Mouse (Mus musculus): Measurements from ENCODE around the gene Otulin. TPM values are rescaled to one million over a fixed set of nuclear protein-coding genes. Genes with fewer than 3 reads are reported as not detected.

The Otulin gene
- polyA plus RNA-seq, 1 experiment from 2014 or later: 41.8 TPM

DNA sequence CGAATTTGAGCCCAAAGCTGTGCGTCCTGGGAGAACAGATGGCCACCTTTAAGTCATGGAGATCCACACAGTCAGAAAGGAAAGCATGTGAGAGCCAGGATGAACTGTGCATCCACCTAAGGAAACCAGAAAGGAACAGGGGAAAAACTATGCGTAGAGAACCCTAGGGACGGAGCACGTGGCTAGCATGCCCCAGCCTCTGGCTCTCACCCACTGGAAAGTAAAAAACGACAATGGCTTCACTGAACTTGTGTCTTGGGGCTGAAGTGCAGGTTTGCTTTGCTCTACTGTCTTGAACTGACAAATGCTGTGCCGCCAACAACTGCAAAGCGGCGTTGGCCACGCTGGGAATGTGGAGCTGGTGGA is 4.6 kb downstream of the Otulin start:
- TF ChIP-seq CTCF (IDR thresholded peaks at IDR 0.05; ENCODE audit: low read depth): no peak
- H3K36me3 ChIP-seq (ENCODE audit: insufficient read depth): peaks cover 39% of the 10 kb centered on the region
- H3K9me3 ChIP-seq (ENCODE audit: low read depth, low read length): no peaks in the 10 kb centered on the region
- peaks cover 10% of the 10 kb centered on the region for H3K4me1 ChIP-seq (ENCODE audit: insufficient read depth)
- 83% methylated on average over 10 of the region's 10 CpGs for WGBS
- no peak overlapping the region for H3K4me3 ChIP-seq (ENCODE audit: low read depth, low read length)
- ATAC-seq (ENCODE audit: insufficient read depth) (no peak), DNase-seq (no peak)
- no peaks in the 10 kb centered on the region for H3K27me3 ChIP-seq (ENCODE audit: insufficient read depth, low read length)
- H3K9ac ChIP-seq: no peak overlapping the region
- H3K4me2 ChIP-seq: no peak overlapping the region
- no peak overlapping the region for H3K27ac ChIP-seq (ENCODE audit: low read depth)

DNA sequence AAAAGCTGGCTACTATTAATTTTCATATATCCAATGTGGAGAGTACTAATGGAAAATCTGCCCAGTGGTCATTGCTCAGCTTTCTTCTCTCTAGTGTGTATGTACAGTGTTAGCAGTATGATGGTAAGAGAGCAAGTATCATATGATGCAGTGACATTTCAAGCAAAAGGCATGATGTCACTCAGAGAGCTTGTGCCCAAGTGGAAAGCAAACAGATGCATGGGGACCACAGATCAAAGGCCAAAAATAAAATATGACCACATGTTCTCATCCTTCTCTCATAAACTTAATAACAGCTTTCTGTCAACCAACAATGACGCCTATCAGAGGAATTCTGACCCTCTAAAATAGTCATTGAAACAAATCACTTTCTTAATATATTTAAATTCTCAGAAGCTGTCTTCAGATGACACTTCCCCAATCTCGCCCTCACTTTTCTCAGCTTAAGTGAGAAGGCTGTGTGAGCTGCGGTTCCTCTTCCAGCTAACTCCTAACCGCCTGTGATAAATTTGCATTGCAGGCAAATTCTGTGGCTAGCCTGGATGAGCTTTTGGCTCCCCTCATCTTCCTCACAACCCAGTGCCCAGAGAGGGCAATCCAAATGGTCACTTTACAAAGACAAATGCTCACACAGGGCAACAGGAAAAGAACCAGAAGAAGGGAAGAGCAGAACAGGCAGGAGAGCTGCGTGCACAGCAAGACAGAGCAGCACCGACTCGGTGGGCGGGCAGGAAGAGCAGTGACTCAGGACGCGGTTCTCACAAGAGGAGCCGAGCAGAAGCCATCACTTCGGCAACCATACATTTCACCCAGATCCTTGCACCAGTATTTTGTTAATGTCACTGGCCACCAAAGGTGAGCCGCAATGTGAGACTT is 5.2 kb downstream of the Otulin start:
- no peak overlapping the region for H3K27ac ChIP-seq (ENCODE audit: low read depth)
- no peaks in the 10 kb centered on the region for H3K9me3 ChIP-seq (ENCODE audit: low read depth, low read length)
- no peak overlapping the region for H3K9ac ChIP-seq
- H3K27me3 ChIP-seq (ENCODE audit: insufficient read depth, low read length): no peaks in the 10 kb centered on the region
- H3K4me1 ChIP-seq (ENCODE audit: insufficient read depth): peaks cover 10% of the 10 kb centered on the region
- H3K4me2 ChIP-seq: no peak overlapping the region
- no peak for DNase-seq
- WGBS: 89% methylated on average over 13 of the region's 13 CpGs
- no peak for ATAC-seq (ENCODE audit: insufficient read depth)
- peaks cover 39% of the 10 kb centered on the region for H3K36me3 ChIP-seq (ENCODE audit: insufficient read depth)
- H3K4me3 ChIP-seq (ENCODE audit: low read depth, low read length): no peak overlapping the region
- no peak for TF ChIP-seq CTCF (IDR thresholded peaks at IDR 0.05; ENCODE audit: low read depth)

DNA sequence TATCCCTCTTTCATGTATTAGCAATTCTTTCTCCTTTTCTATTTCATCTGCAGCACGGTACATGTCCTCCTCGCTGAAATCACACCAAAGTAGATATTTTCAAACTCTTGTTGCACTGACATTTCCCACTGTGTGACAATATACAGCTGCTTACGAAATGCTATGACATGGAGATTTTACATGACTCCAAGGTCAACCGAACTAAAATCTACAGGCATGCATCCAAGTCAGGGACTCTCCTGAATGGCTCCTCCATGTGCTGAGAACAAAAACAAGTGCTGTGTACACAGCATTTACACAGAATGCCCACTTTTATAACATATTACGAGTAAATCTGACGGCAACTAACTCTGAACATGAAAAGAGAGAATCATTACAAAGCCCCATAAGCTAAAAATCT is 7.2 kb downstream of the Otulin start:
- no peaks in the 10 kb centered on the region for H3K27me3 ChIP-seq (ENCODE audit: insufficient read depth, low read length)
- H3K27ac ChIP-seq (ENCODE audit: low read depth): no peak overlapping the region
- no peak overlapping the region for H3K4me3 ChIP-seq (ENCODE audit: low read depth, low read length)
- H3K9me3 ChIP-seq (ENCODE audit: low read depth, low read length): no peaks in the 10 kb centered on the region
- no peak for TF ChIP-seq CTCF (IDR thresholded peaks at IDR 0.05; ENCODE audit: low read depth)
- DNase-seq (peak; percentile 16), ATAC-seq (ENCODE audit: insufficient read depth) (no peak)
- H3K4me2 ChIP-seq: no peak overlapping the region
- H3K4me1 ChIP-seq (ENCODE audit: insufficient read depth): no peaks in the 10 kb centered on the region
- WGBS: 78% methylated on average over 6 of the region's 6 CpGs
- H3K9ac ChIP-seq: no peak overlapping the region
- peaks cover 53% of the 10 kb centered on the region for H3K36me3 ChIP-seq (ENCODE audit: insufficient read depth)

DNA sequence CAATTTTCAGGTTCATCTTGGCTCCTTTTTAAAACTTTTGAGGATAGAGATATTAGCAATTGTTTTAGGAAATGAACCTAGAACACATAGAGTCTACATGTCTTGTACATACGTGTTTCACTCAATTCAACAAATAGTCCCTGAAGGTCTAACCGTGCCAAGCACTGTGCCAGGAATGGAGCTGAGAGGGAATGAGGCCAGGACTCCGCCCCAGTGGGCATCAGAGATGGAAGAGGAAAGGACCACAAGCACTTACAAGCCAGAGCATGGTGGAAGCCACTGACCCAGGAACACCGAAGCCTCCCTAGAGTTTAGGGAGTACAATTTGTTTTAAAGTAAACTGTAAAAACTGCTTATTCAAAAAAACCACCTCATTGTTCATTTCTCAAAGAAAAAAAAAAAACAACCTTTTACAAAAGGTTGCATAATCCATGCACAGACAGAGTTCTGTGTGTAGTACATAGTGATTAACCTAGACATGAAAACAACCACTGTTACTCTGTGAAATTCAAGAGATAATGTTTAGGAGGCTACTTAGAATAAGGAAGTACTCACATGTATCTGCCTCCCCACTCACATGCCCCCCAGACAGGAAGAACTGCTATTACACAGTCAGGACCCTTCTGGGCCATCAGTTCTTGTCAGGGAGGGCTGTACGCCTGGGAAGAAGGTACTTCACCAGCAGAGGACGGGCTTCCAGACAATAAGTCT is 9.9 kb downstream of the Otulin start:
- Histone ChIP-seq H3K4me1 (ENCODE audit: insufficient read depth) (no peaks in the 10 kb centered on the region), H3K36me3 (ENCODE audit: insufficient read depth) (peaks cover 51% of the 10 kb centered on the region), H3K9me3 (ENCODE audit: low read depth, low read length) (no peaks in the 10 kb centered on the region), H3K27ac (ENCODE audit: low read depth) (no peak overlapping the region), H3K4me3 (ENCODE audit: low read depth, low read length) (no peak overlapping the region), H3K9ac (no peak overlapping the region), H3K27me3 (ENCODE audit: insufficient read depth, low read length) (no peaks in the 10 kb centered on the region), H3K4me2 (no peak overlapping the region)
- 0 out of 2 replicates have a peak, but pooled peaks have one; percentile 5 for TF ChIP-seq CTCF (IDR thresholded peaks at IDR 0.05; ENCODE audit: low read depth)
- no peak for ATAC-seq (ENCODE audit: insufficient read depth)
- 82% methylated on average over 6 of the region's 6 CpGs for WGBS
- DNase-seq: no peak

DNA sequence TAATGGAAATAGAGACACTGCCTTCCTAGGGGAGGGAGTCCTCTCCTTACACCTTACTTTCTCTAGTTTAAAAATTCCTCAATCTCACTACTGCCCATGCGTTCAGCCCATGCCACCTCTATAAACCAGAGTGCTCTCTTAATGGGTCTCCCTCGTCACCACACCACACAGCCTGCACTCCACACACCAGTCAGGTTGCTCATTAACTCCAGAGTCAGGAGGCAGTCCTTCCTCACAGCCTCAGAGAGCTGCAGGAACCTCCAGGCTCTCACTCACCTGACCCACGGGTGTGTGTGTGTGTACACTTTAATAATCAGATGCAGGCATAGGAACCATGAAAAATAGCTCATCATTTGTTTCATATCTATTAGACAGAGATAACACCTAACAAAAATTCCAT is 10.8 kb downstream of the Otulin start:
- no peak for TF ChIP-seq CTCF (IDR thresholded peaks at IDR 0.05; ENCODE audit: low read depth)
- Histone ChIP-seq H3K4me3 (ENCODE audit: low read depth, low read length) (no peak overlapping the region), H3K4me2 (no peak overlapping the region), H3K27ac (ENCODE audit: low read depth) (no peak overlapping the region), H3K9ac (no peak overlapping the region), H3K9me3 (ENCODE audit: low read depth, low read length) (no peaks in the 10 kb centered on the region), H3K27me3 (ENCODE audit: insufficient read depth, low read length) (no peaks in the 10 kb centered on the region), H3K4me1 (ENCODE audit: insufficient read depth) (no peaks in the 10 kb centered on the region), H3K36me3 (ENCODE audit: insufficient read depth) (peaks cover 45% of the 10 kb centered on the region)
- WGBS: 57% methylated on average over 3 of the region's 3 CpGs
- ATAC-seq (ENCODE audit: insufficient read depth) (no peak), DNase-seq (no peak)

DNA sequence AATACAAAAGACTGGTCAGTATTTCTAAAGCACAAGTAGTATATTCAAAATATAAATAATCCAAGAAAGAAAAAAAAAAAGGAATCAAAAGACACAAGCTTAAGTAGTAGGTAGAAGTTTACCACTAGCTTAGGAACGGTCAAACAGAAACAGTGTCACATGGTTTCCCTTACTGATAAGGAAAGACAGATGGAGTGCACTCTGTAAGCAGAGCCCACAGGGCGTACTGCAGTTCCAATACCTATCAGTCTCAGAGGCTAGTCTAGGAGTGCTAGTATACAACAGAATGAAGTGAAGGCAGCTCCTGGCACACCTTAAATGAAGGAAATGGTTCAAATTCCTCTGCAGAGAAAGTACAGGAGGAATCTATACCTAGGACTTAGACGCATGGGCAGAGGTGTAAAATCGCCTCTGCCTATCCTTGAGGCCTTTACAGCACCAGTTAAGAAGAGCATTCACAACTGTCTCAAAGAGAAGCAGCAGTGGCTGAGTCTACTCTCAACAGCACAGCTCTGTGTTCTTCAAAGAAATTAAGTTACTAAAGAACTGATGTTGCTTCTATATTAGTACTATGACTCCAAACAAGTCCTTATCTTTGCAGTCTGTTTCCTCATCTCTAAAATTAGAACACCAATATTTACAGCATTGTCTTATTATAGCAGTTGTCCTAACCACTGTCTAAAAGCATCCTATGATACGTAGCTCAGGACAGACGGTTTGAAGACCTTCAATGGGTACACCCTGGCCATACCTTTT is 11.5 kb downstream of the Otulin start:
- H3K4me3 ChIP-seq (ENCODE audit: low read depth, low read length): no peak overlapping the region
- ATAC-seq (ENCODE audit: insufficient read depth) (no peak), DNase-seq (no peak)
- peaks cover 44% of the 10 kb centered on the region for H3K36me3 ChIP-seq (ENCODE audit: insufficient read depth)
- no peak overlapping the region for H3K27ac ChIP-seq (ENCODE audit: low read depth)
- no peak overlapping the region for H3K9ac ChIP-seq
- H3K4me2 ChIP-seq: no peak overlapping the region
- no peaks in the 10 kb centered on the region for H3K4me1 ChIP-seq (ENCODE audit: insufficient read depth)
- WGBS: 63% methylated on average over 6 of the region's 6 CpGs
- TF ChIP-seq CTCF (IDR thresholded peaks at IDR 0.05; ENCODE audit: low read depth): no peak
- no peaks in the 10 kb centered on the region for H3K9me3 ChIP-seq (ENCODE audit: low read depth, low read length)
- no peaks in the 10 kb centered on the region for H3K27me3 ChIP-seq (ENCODE audit: insufficient read depth, low read length)

DNA sequence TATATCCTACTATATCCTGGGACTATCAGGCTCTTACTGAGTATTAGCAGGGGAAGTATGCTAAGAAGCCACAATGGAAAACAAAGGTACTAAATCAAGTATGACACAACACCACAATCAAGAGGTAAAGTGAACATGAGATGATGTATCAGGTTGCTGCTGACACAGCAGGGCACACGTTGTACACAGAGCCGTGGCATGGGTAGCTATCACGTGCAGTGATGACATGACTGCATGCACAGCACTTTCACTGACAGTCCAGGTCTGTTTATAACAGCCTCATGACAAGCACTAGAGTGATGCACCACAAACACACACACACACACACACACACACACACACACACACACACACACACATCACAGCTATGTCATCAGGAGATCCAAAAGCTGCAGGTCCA is 13.3 kb downstream of the Otulin start:
- DNase-seq: no peak
- no peak for ATAC-seq (ENCODE audit: insufficient read depth)
- Histone ChIP-seq H3K4me2 (no peak overlapping the region), H3K9me3 (ENCODE audit: low read depth, low read length) (no peaks in the 10 kb centered on the region), H3K27ac (ENCODE audit: low read depth) (no peak overlapping the region), H3K9ac (no peak overlapping the region), H3K4me3 (ENCODE audit: low read depth, low read length) (no peak overlapping the region), H3K27me3 (ENCODE audit: insufficient read depth, low read length) (no peaks in the 10 kb centered on the region), H3K4me1 (ENCODE audit: insufficient read depth) (no peaks in the 10 kb centered on the region), H3K36me3 (ENCODE audit: insufficient read depth) (peaks cover 33% of the 10 kb centered on the region)
- WGBS: 66% methylated on average over 3 of the region's 3 CpGs
- TF ChIP-seq CTCF (IDR thresholded peaks at IDR 0.05; ENCODE audit: low read depth): no peak

Data from lung, embryonic 14.5 days (tissue).